14 mouse cellular contexts compared by ENCODE assay signal in genomic region chr16:57858765-57859201, GRCm38 (mm10).
DNase-seq lines count a peak whose midpoint lies in the region; ATAC-seq lines count a peak whose summit lies in the region.
"Had no signal": no experiment of that assay in that cellular context is flagged by ENCODE, and none has a peak within 500 bp of the region (broad histone marks: within the 10 kb centered on the region; RNA-seq: fewer than 3 reads in every experiment).

No protein-coding gene starts in this region.

- H3K4me1 ChIP-seq in heart, embryonic 13.5 days: peaks cover 26% of the 10 kb centered on the region
- H3K4me1 ChIP-seq in forebrain, embryonic 13.5 days: peaks cover 16% of the 10 kb centered on the region
- peaks cover 12% of the 10 kb centered on the region for H3K4me1 ChIP-seq in neural tube, embryonic 15.5 days

- 18% methylated on average over 7 of the region's 7 CpGs for WGBS in heart, embryonic 13.5 days
- 0% methylated on average over 7 of the region's 7 CpGs for WGBS in forebrain, embryonic 13.5 days
- WGBS in neural tube, embryonic 15.5 days: 31% methylated on average over 7 of the region's 7 CpGs

- H3K9ac ChIP-seq in heart, embryonic 13.5 days: 0 out of 2 replicates have a peak overlapping the region, but pooled peaks have one; percentile 28
- H3K9ac ChIP-seq in forebrain, embryonic 13.5 days: no peak overlapping the region
- no peak overlapping the region for H3K9ac ChIP-seq in neural tube, embryonic 15.5 days (replicated peaks)
- H3K9ac ChIP-seq: heart, embryonic 15.5 days; liver, embryonic 12.5 days had no signal

- H3K9me3 ChIP-seq in heart, embryonic 13.5 days: no peaks in the 10 kb centered on the region
- no peaks in the 10 kb centered on the region for H3K9me3 ChIP-seq in forebrain, embryonic 13.5 days (replicated peaks)
- H3K9me3 ChIP-seq in neural tube, embryonic 15.5 days (replicated peaks): no peaks in the 10 kb centered on the region
- H3K9me3 ChIP-seq: heart, embryonic 15.5 days; liver, embryonic 12.5 days; megakaryocyte, embryonic 14.5 days had no signal

- H3K4me2 ChIP-seq in heart, embryonic 13.5 days: peak overlapping the region; percentile 48
- H3K4me2 ChIP-seq in forebrain, embryonic 13.5 days: 0 out of 2 replicates have a peak overlapping the region, but pooled peaks have one; percentile 0
- no peak overlapping the region; the same call in 1 of the 2 replicates for H3K4me2 ChIP-seq in neural tube, embryonic 15.5 days
- H3K4me2 ChIP-seq: heart, embryonic 15.5 days had no signal

- ATAC-seq in heart, embryonic 13.5 days (ENCODE audit: extremely low read depth, insufficient number of reproducible peaks, low FRiP score, low TSS enrichment): no peak
- peak; percentile 91 for ATAC-seq in forebrain, embryonic 13.5 days
- peak; percentile 75 for ATAC-seq in neural tube, embryonic 15.5 days (ENCODE audit: low FRiP score)
- no peak for ATAC-seq in erythroid progenitor cell, adult 5-6 weeks (replicated peaks; ENCODE audit: low FRiP score, poor library complexity, severe bottlenecking)

- no peaks in the 10 kb centered on the region for H3K36me3 ChIP-seq in heart, embryonic 13.5 days
- no peaks in the 10 kb centered on the region for H3K36me3 ChIP-seq in forebrain, embryonic 13.5 days (ENCODE audit: poor library complexity, severe bottlenecking)
- H3K36me3 ChIP-seq in neural tube, embryonic 15.5 days: no peaks in the 10 kb centered on the region
- H3K36me3 ChIP-seq: heart, embryonic 15.5 days; liver, embryonic 12.5 days had no signal

- DNase-seq in heart, adult 9 months (ENCODE audit: low spot score in 2 of 2): no peak
- peak; percentile 11 for DNase-seq in layer of hippocampus, adult 9-10 months (ENCODE audit: low spot score)
- no peak for DNase-seq in right cerebral cortex, adult 18-20 months
- DNase-seq in frontal cortex, postnatal 36 days (ENCODE audit: low spot score in 2 of 2): no peak
- DNase-seq: cerebellum, postnatal 25 days; kidney, postnatal 36 days; thymus, postnatal 14 days had no signal

- H3K27ac ChIP-seq in heart, embryonic 13.5 days (replicated peaks): peak overlapping the region; percentile 55
- H3K27ac ChIP-seq in forebrain, embryonic 13.5 days: no peak overlapping the region
- H3K27ac ChIP-seq in neural tube, embryonic 15.5 days (replicated peaks): peak overlapping the region; percentile 28; the same call in 1 of the 2 replicates
- H3K27ac ChIP-seq: heart, embryonic 15.5 days; liver, embryonic 12.5 days had no signal

- no peaks in the 10 kb centered on the region for H3K27me3 ChIP-seq in heart, embryonic 13.5 days (replicated peaks)
- 0 out of 2 replicates have a peak, but pooled peaks cover 5% of the 10 kb centered on the region for H3K27me3 ChIP-seq in forebrain, embryonic 13.5 days
- H3K27me3 ChIP-seq in neural tube, embryonic 15.5 days (replicated peaks): no peaks in the 10 kb centered on the region
- H3K27me3 ChIP-seq: heart, embryonic 15.5 days; liver, embryonic 12.5 days; megakaryocyte, embryonic 14.5 days had no signal

- no peak overlapping the region for H3K4me3 ChIP-seq in heart, embryonic 13.5 days
- H3K4me3 ChIP-seq in forebrain, embryonic 13.5 days: no peak overlapping the region
- no peak overlapping the region for H3K4me3 ChIP-seq in neural tube, embryonic 15.5 days (replicated peaks)
- H3K4me3 ChIP-seq: heart, embryonic 15.5 days; liver, embryonic 12.5 days had no signal

Comparison
In these comparisons a context has a peak if more than half of its experiments do, and no peak if none do; other contexts are left out.
1. ATAC-seq: peak in forebrain, embryonic 13.5 days (single experiment) and neural tube, embryonic 15.5 days (single experiment); none in heart, embryonic 13.5 days (single experiment) and erythroid progenitor cell, adult 5-6 weeks (single experiment).